Mouse (Mus musculus) MEL (cell line): Measurements from ENCODE around the gene Emilin2.

ENCODE experiments used
- CTCF ChIP-seq, 3 experiments: IDR thresholded peaks in 2 of 3; conservative IDR thresholded peaks in 1 of 3; 2 replicates each; pipeline ENCODE4 v1.5.1; 2011 to 2012; ENCODE audit warnings: low read length in 3 of 3, low read depth in 2 of 3, mild to moderate bottlenecking in 2 of 3, improper control_type of control experiment in 1 of 3, inconsistent platforms in 1 of 3, mixed read lengths in 1 of 3, moderate library complexity in 1 of 3; ENCODE audit not compliant: control insufficient read depth in 1 of 3, insufficient read depth in 1 of 3, poor library complexity in 1 of 3, severe bottlenecking in 1 of 3
- HCFC1 ChIP-seq: IDR thresholded peaks from 2 replicates; pipeline ENCODE4 v1.6.1; 2012; ENCODE audit warnings: low read depth, mild to moderate bottlenecking, inconsistent platforms, low read length, improper control_type of control experiment, moderate library complexity
- MXI1 ChIP-seq: IDR thresholded peaks from 2 replicates; pipeline ENCODE4 v1.6.1; 2011; ENCODE audit warnings: mild to moderate bottlenecking, low read depth, low read length, improper control_type of control experiment
- NRF1 ChIP-seq: IDR thresholded peaks from 2 replicates; pipeline ENCODE4 v1.6.1; 2014; ENCODE audit warnings: low read depth, mild to moderate bottlenecking, inconsistent platforms, low read length, improper control_type of control experiment, moderate library complexity; ENCODE audit not compliant: poor library complexity, insufficient read depth, severe bottlenecking
- TAL1 ChIP-seq: IDR thresholded peaks from 2 replicates; pipeline ENCODE4 v1.6.1; 2012; ENCODE audit warnings: mild to moderate bottlenecking, inconsistent platforms, low read length, moderate library complexity, mixed read lengths

GRCm38 (mm10) chr17:71211962-71212646 lies 99.7 kb downstream of the Emilin2 start:
- TF ChIP-seq NRF1 (no peak), HCFC1 (peak; percentile 60), MXI1 (peak; percentile 63; the same call in 1 of the 2 replicates), CTCF (IDR thresholded peaks at IDR 0.05 in 2 of 3, conservative IDR thresholded peaks at IDR 0.05 in 1 of 3; ENCODE audit: control insufficient read depth in 1 of 3, insufficient read depth in 1 of 3, low read depth in 2 of 3, low read length in 3 of 3, poor library complexity in 1 of 3, severe bottlenecking in 1 of 3) (no peak), TAL1 (peak; percentile 99)
